Mouse (Mus musculus) neural tube, embryonic 14.5 days (tissue): Measurements from ENCODE around the gene Vmn1r43. TPM values are rescaled to one million over a fixed set of nuclear protein-coding genes. Genes with fewer than 3 reads are reported as not detected.

Experiments
- ATAC-seq: fragments of 200-750 bp; cut with Nextera tagmentation; 2 replicates; pipeline ENCODE4 v1.8.0; 2017; ENCODE audit warnings: low read depth, mild to moderate bottlenecking, moderate TSS enrichment, moderate library complexity
- H3K27ac ChIP-seq: fragments of 300-500 bp; sonication (generic); 2 replicates; pipeline ENCODE4 v1.5.1; 2014; ENCODE audit warnings: low read depth, mild to moderate bottlenecking, control low read depth, low read length, moderate library complexity, mixed read lengths
- H3K27me3 ChIP-seq: fragments of 300-500 bp; sonication (generic); 2 replicates; pipeline ENCODE4 v1.6.1; 2014; ENCODE audit warnings: low read length; ENCODE audit not compliant: control insufficient read depth, insufficient read depth
- H3K36me3 ChIP-seq: fragments of 300-500 bp; sonication (generic); 2 replicates; pipeline ENCODE4 v1.6.1; 2014; ENCODE audit warnings: low read length, mixed read lengths; ENCODE audit not compliant: control insufficient read depth, insufficient read depth
- H3K4me1 ChIP-seq: fragments of 300-500 bp; sonication (generic); 2 replicates; pipeline ENCODE4 v1.6.1; 2014; ENCODE audit warnings: low read length; ENCODE audit not compliant: control insufficient read depth, insufficient read depth
- H3K4me2 ChIP-seq: fragments of 300-500 bp; sonication (generic); 2 replicates; pipeline ENCODE4 v1.6.1; 2014; ENCODE audit warnings: mild to moderate bottlenecking, low read depth, low read length, control low read depth
- H3K4me3 ChIP-seq: fragments of 300-500 bp; sonication (generic); 2 replicates; pipeline ENCODE4 v1.5.1; 2014; ENCODE audit warnings: low read depth, low read length, control low read depth, mixed read lengths
- H3K9ac ChIP-seq: fragments of 300-500 bp; sonication (generic); replicated peaks from 2 replicates; pipeline ENCODE4 v1.6.1; 2014; ENCODE audit warnings: low read depth, mild to moderate bottlenecking, control low read depth, low read length, mixed read lengths
- H3K9me3 ChIP-seq: fragments of 300-500 bp; sonication (generic); 2 replicates; pipeline ENCODE4 v1.6.1; 2016; ENCODE audit warnings: low read length; ENCODE audit not compliant: control insufficient read depth
- WGBS: fragments of 180-500 bp; shearing (Covaris S2); extraction: QIAGEN DNeasy Blood & Tissue Kit; methylation state at CpG from one replicate; pipeline ENCODE4 v1.1.7; 2014; 5-methylcytosine and 5-hydroxymethylcytosine counted together
- polyA plus RNA-seq: library from polyadenylated mRNA; unstranded; fragments of >200 nt; fragmentation: Nextera tagmentation; extraction: Ambion mirVana; gene quantifications from 2 replicates; pipeline ENCODE4 v1.2.1, GENCODE M21; 2014

The Vmn1r43 gene
- polyA plus RNA-seq, 1 experiment from 2014 or later = not detected

GRCm38 (mm10) chr6:89857552-89857951, 18.7 kb downstream of the Vmn1r43 start:
- H3K9me3 ChIP-seq = no peaks in the 10 kb centered on the region; the same call in 1 of the 2 replicates
- no peak for ATAC-seq
- H3K36me3 ChIP-seq = no peaks in the 10 kb centered on the region
- no peak overlapping the region for H3K27ac ChIP-seq
- WGBS = 74% methylated on average over 3 of the region's 3 CpGs
- H3K9ac ChIP-seq = no peak overlapping the region
- no peak overlapping the region for H3K4me2 ChIP-seq
- no peaks in the 10 kb centered on the region for H3K27me3 ChIP-seq
- H3K4me3 ChIP-seq = no peak overlapping the region
- H3K4me1 ChIP-seq = no peaks in the 10 kb centered on the region

Other genes with a start within 250 kb of the Vmn1r43 start
- 12.8 and 13.5 TPM in 2 replicates for gene Txnrd3, start 232.4 kb downstream of the Vmn1r43 start, polyA plus RNA-seq
- not detected in 2 replicates for gene Vmn1r40, start 168.9 kb downstream of the Vmn1r43 start, polyA plus RNA-seq
- not detected in 2 replicates for gene Vmn1r41, start 135.6 kb downstream of the Vmn1r43 start, polyA plus RNA-seq
- gene Vmn1r42, start within 50 bp of the Vmn1r43 start, polyA plus RNA-seq = not detected in 2 replicates
- not detected in 2 replicates for gene Vmn1r44, start 7.2 kb upstream of the Vmn1r43 start, polyA plus RNA-seq
- not detected in 2 replicates for gene Vmn1r45, start 64.2 kb upstream of the Vmn1r43 start, polyA plus RNA-seq
- not detected in 2 replicates for gene Vmn1r46, start 92.9 kb upstream of the Vmn1r43 start, polyA plus RNA-seq
- gene Vmn1r47, start 139.7 kb upstream of the Vmn1r43 start, polyA plus RNA-seq = not detected in 2 replicates
- gene Vmn1r48, start 160.4 kb upstream of the Vmn1r43 start, polyA plus RNA-seq = not detected in 2 replicates
- gene Vmn1r49, start 202.1 kb upstream of the Vmn1r43 start, polyA plus RNA-seq = not detected in 2 replicates
- gene Vmn1r50, start 225.0 kb upstream of the Vmn1r43 start, polyA plus RNA-seq = not detected in 2 replicates
- 0.05 TPM in 1 of 2 replicates, not detected in the other for gene Vmn1r51, start 246.2 kb upstream of the Vmn1r43 start, polyA plus RNA-seq